Mouse (Mus musculus): ENCODE measurements around the gene Azin2.
A peak's percentile ranks its signal among the peaks of the same experiment; 100 is the strongest.

Gene Azin2

GRCm38 (mm10) chr4:128976577-128976976 is 14.3 kb upstream of the Azin2 start:
- DNase-seq, result no peak

GRCm38 (mm10) chr4:128974677-128975076 is 12.4 kb upstream of the Azin2 start:
- DNase-seq, result no peak

- DNase-seq, result peak; percentile 87 to 88
These were observed 8.9 kb upstream of the Azin2 start for GRCm38 (mm10) chr4:128971065-128971694.

- DNase-seq, result no peak
These were observed 8.2 kb upstream of the Azin2 start for GRCm38 (mm10) chr4:128970417-128970807.

- no peak for DNase-seq
These were observed 7.6 kb upstream of the Azin2 start for GRCm38 (mm10) chr4:128969607-128970416.

- DNase-seq, result no peak
These were observed 6.8 kb upstream of the Azin2 start for GRCm38 (mm10) chr4:128969081-128969480.

GRCm38 (mm10) chr4:128966751-128967150 is 4.5 kb upstream of the Azin2 start:
- no peak for DNase-seq

GRCm38 (mm10) chr4:128962926-128963290 is 666 bp upstream of the Azin2 start:
- DNase-seq, result no peak

- DNase-seq, result no peak
These were observed 777 bp downstream of the Azin2 start for GRCm38 (mm10) chr4:128961301-128962028.

- no peak for DNase-seq
These were observed 2.6 kb downstream of the Azin2 start for GRCm38 (mm10) chr4:128959676-128960075.

- DNase-seq, result no peak
These were observed 3.4 kb downstream of the Azin2 start for GRCm38 (mm10) chr4:128958849-128959248.

- DNase-seq, result no peak
These were observed 4.1 kb downstream of the Azin2 start for GRCm38 (mm10) chr4:128958156-128958555.

- DNase-seq, result peak; percentile 38 to 49
These were observed 4.9 kb downstream of the Azin2 start for GRCm38 (mm10) chr4:128957155-128957911.

- no peak for DNase-seq
These were observed 8.4 kb downstream of the Azin2 start for GRCm38 (mm10) chr4:128953851-128954250.

- no peak for DNase-seq
These were observed 11.8 kb downstream of the Azin2 start for GRCm38 (mm10) chr4:128950461-128950860.

GRCm38 (mm10) chr4:128949470-128950005 is 12.7 kb downstream of the Azin2 start:
- DNase-seq, result no peak

- DNase-seq, result peak; percentile 62 to 67
These were observed 14.0 kb downstream of the Azin2 start for GRCm38 (mm10) chr4:128948137-128948674.

GRCm38 (mm10) chr4:128947326-128947933 is 14.8 kb downstream of the Azin2 start:
- DNase-seq, result no peak

- no peak for DNase-seq
These were observed 15.5 kb downstream of the Azin2 start for GRCm38 (mm10) chr4:128946736-128947135.

- no peak for DNase-seq
These were observed 19.9 kb downstream of the Azin2 start for GRCm38 (mm10) chr4:128942346-128942745.

- no peak for DNase-seq
These were observed 26.6 kb downstream of the Azin2 start for GRCm38 (mm10) chr4:128935595-128935994.

GRCm38 (mm10) chr4:128932783-128933182 is 29.5 kb downstream of the Azin2 start:
- no peak for DNase-seq
